Mouse (Mus musculus) bone marrow, adult 2 months (tissue): ENCODE measurements at regions not wholly inside any gene's neighbourhood (a gene's known extent, or its start where the extent isn't known, plus 50 kb on each side); places are given as distances from the start of the nearest gene placed in this dataset.

ENCODE experiments used
- H3K27ac ChIP-seq: fragments of 200-500 bp; 2 replicates; pipeline ENCODE4 v1.5.1; 2012; ENCODE audit warnings: low read depth, mild to moderate bottlenecking, control low read depth, inconsistent platforms, low read length; ENCODE audit not compliant: control insufficient read depth, poor library complexity, insufficient read depth
- H3K4me1 ChIP-seq: fragments of 200-500 bp; 2 replicates; pipeline ENCODE4 v1.6.1; 2011; ENCODE audit warnings: low read length; ENCODE audit not compliant: control insufficient read depth, insufficient read depth
- H3K4me3 ChIP-seq: fragments of 200-500 bp; replicated peaks from 2 replicates; pipeline ENCODE3; 2011; ENCODE audit warnings: mild to moderate bottlenecking, low read depth, low read length, control low read depth; ENCODE audit not compliant: control insufficient read depth
- CTCF ChIP-seq: fragments of 200-500 bp; IDR thresholded peaks from 2 replicates; pipeline ENCODE4 v1.5.1; 2011; ENCODE audit warnings: low read length, control low read depth; ENCODE audit not compliant: control insufficient read depth, insufficient read depth
- POLR2A ChIP-seq: fragments of 200-500 bp; IDR thresholded peaks from 2 replicates; pipeline ENCODE4 v1.6.1; 2011; ENCODE audit warnings: low read depth, mild to moderate bottlenecking, control low read depth, low read length, borderline replicate concordance; ENCODE audit not compliant: control insufficient read depth
- WGBS: fragments of 180-500 bp; shearing (Covaris S2); methylation state at CpG from one replicate; pipeline ENCODE4 v1.1.7; 2018; 5-methylcytosine and 5-hydroxymethylcytosine counted together

DNA sequence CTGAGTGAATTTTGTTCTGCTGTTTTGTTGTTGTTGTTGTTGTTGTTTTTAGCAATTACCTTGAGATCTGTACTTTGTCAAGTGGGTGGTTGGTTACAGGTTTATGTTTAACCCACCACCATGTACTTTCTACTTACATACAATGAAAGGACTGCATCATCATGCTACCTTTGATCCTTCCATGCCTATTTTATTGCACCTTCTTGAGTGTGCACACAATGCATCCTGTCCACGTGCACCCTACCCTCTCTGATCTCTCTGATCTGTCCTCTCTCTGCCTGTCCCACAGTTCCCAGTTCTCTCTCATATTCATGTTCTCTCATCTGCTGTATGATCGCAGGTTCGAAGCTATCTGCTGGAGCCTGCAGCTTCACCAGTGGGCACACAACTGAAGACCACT is 59.9 kb upstream of the Gas1 start:
- H3K4me1 ChIP-seq = no peaks in the 10 kb centered on the region
- TF ChIP-seq CTCF (no peak), POLR2A (no peak)
- no peak overlapping the region for H3K27ac ChIP-seq
- 75% methylated on average over 3 of the region's 3 CpGs for WGBS
- no peak overlapping the region for H3K4me3 ChIP-seq

DNA sequence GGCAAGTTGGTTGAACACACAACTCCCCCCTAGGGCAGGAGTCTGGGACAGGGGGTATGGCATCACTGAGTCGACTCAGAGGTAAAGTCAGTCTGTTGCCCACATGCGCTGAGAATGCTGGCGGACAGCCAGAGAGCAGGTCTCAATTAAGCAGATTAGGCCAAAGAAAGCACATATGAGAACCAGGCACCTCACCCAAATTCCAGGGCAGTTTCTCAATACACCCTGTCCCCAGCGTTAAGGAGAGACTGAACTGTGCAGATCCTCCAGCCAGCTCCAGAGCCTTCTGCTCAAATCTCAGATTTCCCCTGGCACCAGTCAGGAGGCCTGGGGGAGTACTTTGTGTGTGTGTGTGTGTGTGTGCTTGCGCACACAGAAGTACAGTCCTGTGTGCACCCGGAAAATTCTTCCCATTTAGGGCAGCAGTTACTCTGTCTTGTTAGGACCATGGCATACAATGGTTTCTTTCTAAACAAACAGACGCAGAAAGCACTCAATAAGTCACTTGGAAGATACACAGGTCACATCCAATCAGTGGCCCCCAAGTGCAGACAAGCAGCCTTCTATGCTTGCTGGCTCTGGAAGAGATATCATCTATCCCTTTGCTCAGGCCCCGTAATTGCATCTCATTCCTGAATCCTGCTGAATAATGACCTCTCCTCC is 65.4 kb upstream of the Gas1 start:
- no peak for TF ChIP-seq POLR2A
- TF ChIP-seq CTCF = no peak
- Histone ChIP-seq H3K27ac (no peak overlapping the region), H3K4me3 (no peak overlapping the region), H3K4me1 (no peaks in the 10 kb centered on the region)
- 79% methylated on average over 8 of the region's 8 CpGs for WGBS

DNA sequence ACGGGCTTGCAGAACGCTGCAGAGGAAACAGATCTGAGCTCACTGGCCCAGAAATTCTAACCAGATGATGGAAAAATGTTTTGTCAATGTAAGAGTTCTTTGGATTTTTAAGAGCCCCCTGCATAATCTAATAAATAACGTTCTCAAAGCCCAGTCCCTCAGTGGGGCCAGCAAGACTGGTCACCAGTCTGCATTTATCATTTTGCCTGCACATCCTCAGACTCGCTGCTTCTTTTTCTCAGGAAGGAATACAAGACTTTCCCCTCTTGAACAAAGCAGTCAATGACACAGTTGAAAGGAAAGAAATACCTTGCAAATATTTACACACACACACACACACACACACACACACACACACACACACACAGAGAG is 65.9 kb upstream of the Gas1 start:
- Histone ChIP-seq H3K27ac (no peak overlapping the region), H3K4me3 (no peak overlapping the region), H3K4me1 (no peaks in the 10 kb centered on the region)
- TF ChIP-seq CTCF = no peak
- WGBS = 70% methylated on average over 4 of the region's 4 CpGs

DNA sequence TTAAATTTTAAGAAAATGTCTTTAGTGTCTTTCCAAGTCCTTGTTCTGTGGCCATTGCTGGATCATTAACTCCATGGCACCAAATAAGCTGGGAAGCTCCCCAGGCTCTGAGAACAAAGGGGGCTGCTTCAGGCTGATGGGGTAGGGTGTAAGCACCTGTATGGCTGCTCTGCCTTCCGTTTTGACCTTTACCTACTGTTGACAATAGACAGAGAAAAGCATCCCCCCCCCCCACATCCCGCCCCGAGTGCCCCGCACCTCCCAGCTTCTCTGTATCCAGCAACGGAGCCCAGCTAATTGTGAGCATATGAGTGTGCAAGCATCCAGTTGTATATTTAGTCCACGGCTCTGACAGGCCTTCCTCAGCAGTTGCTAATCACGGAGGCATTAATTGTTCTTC is 78.0 kb upstream of the Gas1 start:
- 81% methylated on average over 7 of the region's 7 CpGs for WGBS
- no peaks in the 10 kb centered on the region for H3K4me1 ChIP-seq
- no peak overlapping the region for H3K27ac ChIP-seq
- TF ChIP-seq CTCF (no peak), POLR2A (no peak)
- no peak overlapping the region for H3K4me3 ChIP-seq

DNA sequence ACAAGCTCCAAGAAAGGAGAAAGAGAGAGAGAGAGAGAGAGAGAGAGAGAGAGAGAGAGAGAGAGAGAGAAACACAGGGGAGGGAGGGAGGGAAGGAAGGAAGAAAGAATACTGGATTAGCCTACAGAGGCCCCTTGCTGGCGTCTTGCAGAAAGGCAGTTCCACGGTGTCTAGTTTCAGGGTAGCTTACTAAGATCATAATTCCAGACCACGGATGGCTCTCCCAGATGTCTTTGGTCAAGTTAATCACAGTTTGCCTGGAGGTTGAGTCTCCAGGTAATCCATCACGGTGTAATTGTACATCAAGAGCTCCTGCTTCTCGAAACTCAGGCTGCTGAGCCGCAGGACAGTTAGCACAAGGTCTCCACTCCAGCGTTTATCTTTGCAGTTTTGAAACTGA is 78.5 kb upstream of the Gas1 start:
- H3K4me3 ChIP-seq = no peak overlapping the region
- H3K27ac ChIP-seq = no peak overlapping the region
- TF ChIP-seq CTCF (no peak), POLR2A (no peak)
- WGBS = 73% methylated on average over 7 of the region's 7 CpGs
- no peaks in the 10 kb centered on the region for H3K4me1 ChIP-seq

DNA sequence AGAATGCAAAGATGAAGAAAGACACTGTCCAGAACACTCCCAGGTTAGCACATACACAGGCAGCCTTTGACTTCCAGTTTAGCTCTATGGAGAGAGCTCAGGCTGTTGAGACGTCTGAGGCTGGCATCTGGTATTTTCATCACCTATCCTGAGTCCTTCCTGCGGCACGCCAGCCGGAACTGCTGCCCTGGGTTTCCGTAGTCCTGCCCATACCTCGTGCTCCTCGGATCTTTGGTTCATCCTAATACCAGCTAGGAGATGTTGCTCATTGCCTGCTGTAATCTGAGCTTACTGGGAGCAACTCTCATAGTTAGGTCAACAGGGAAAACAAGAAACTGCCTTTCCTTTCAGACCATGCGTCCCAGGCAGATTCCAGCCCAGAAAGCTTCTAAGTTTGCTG is 79.8 kb upstream of the Gas1 start:
- 77% methylated on average over 8 of the region's 8 CpGs for WGBS
- Histone ChIP-seq H3K27ac (no peak overlapping the region), H3K4me1 (no peaks in the 10 kb centered on the region), H3K4me3 (no peak overlapping the region)
- TF ChIP-seq CTCF (no peak), POLR2A (no peak)

DNA sequence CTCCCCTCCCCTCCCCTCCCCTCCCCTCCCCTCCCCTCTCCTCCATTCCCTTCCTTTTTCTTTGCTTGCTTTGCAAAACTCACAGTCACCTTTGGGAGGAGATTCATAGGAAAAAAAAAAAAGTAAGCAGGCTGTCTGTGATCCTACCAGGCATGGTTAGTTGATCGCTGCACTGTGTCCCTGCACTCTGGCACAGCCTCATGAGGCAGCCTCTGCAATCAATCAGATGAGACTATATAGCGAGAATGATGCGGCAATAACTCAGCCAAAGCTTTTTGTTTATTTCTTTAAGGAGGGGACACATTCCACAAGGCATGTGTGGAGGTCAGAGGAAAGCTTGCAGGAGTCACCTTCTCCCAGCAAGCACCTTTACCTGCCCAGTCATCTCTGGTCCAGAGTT is 80.7 kb upstream of the Gas1 start:
- H3K27ac ChIP-seq = no peak overlapping the region
- no peak overlapping the region for H3K4me3 ChIP-seq
- TF ChIP-seq CTCF (no peak), POLR2A (no peak)
- no peaks in the 10 kb centered on the region for H3K4me1 ChIP-seq
- 73% methylated on average over 3 of the region's 3 CpGs for WGBS

DNA sequence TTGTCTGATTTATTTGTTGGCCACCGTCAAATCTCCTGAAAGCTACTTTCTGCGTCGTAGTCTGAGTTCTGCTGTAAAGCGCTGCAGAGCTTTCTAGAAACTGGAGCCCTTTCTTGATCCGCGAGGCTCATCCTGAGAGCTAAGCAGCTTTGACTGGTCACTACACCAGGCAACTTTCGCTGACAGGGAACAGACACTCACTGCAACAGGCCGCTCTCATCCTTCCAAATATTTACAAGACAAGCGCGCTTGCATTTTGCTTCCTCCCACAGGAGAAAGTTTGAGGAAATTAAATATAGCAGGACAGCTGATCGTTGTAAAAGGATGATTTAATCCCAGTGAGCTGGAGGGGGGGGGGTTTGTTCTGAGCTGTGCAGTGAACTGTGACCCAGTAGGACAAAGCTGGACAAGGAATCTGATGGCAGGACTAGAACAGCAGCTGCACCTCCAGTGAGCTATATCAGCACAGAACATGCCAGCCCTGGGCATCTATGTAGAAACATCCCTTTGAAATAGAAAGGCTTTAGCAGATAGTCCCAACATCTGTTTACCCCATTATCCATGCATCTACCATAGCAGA is 85.4 kb upstream of the Gas1 start:
- TF ChIP-seq CTCF = no peak
- TF ChIP-seq POLR2A = no peak
- H3K4me3 ChIP-seq = no peak overlapping the region
- 86% methylated on average over 11 of the region's 11 CpGs for WGBS

DNA sequence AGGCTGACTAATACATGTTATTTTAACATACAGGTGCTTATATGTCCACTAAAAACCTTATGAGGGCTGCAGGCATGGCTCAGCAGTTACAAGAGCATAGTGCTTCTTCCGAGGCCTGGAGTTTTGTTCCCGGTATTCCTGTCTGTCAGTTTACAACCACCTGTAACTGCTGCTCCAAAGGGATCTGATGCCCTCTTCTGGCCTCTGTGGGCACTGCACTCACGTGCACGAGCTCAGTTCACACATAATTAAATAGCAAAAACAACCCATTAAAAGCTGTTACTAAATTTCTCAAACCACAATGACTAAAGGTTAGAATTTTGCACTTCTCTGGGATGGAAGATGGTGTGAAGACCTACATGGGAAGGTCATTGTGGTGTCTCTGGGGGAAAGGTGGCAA is 87.3 kb upstream of the Gas1 start:
- Histone ChIP-seq H3K4me1 (no peaks in the 10 kb centered on the region), H3K4me3 (no peak overlapping the region), H3K27ac (no peak overlapping the region)
- TF ChIP-seq POLR2A (no peak), CTCF (no peak)
- WGBS = 82% methylated on average over 4 of the region's 4 CpGs

More for the DNA sequence above, 85.4 kb upstream of the Gas1 start:
- H3K27ac ChIP-seq = no peak overlapping the region
- H3K4me1 ChIP-seq = no peaks in the 10 kb centered on the region
